Mouse (Mus musculus): ENCODE measurements around the gene Ifna15. TPM values are rescaled to one million over a fixed set of nuclear protein-coding genes. Genes with fewer than 3 reads are reported as not detected.
"Not testable (repeated sequence)": the region's sequence is repeated elsewhere in the genome, so short reads cannot be mapped to it uniquely, and the experiment has no call there.

The Ifna15 gene
- not detected in 2 replicates for total RNA-seq (2015; ENCODE audit: low replicate concordance)
- total RNA-seq (2017; ENCODE audit: low replicate concordance) = not detected in 2 replicates

GRCm38 (mm10) chr4:88558145-88558544 lies at the start of gene Ifna15:
Gene Ifna15 (minus strand): TSS chr4:88558245.
- not testable (repeated sequence) for ATAC-seq (replicated peaks; ENCODE audit: low FRiP score, poor library complexity, severe bottlenecking)

- ATAC-seq (replicated peaks; ENCODE audit: low FRiP score, poor library complexity, severe bottlenecking) = no peak
Observed at GRCm38 (mm10) chr4:88603276-88603675, 45.2 kb upstream of the Ifna15 start, which contains the start of gene Ifna12. Gene Ifna12 (minus strand): TSS chr4:88603376.

GRCm38 (mm10) chr4:88592285-88592684 lies 34.2 kb upstream of the Ifna15 start, which contains the start of gene Ifna9:
Gene Ifna9 (minus strand): TSS chr4:88592385.
- no peak for ATAC-seq (replicated peaks; ENCODE audit: low FRiP score, poor library complexity, severe bottlenecking)

- ATAC-seq (replicated peaks; ENCODE audit: low FRiP score, poor library complexity, severe bottlenecking) = no peak
Observed at GRCm38 (mm10) chr4:88571698-88572097, 13.7 kb upstream of the Ifna15 start, which contains the start of gene Ifna14. Gene Ifna14 (minus strand): TSS chr4:88571798.

GRCm38 (mm10) chr4:88561791-88562190 lies 3.7 kb upstream of the Ifna15 start:
- ATAC-seq (replicated peaks; ENCODE audit: low FRiP score, poor library complexity, severe bottlenecking) = no peak

GRCm38 (mm10) chr4:88550161-88550945 lies 7.7 kb downstream of the Ifna15 start:
- peak; percentile 97 for ATAC-seq (replicated peaks; ENCODE audit: low FRiP score, poor library complexity, severe bottlenecking)

- no peak for ATAC-seq (replicated peaks; ENCODE audit: low FRiP score, poor library complexity, severe bottlenecking)
Observed at GRCm38 (mm10) chr4:88547986-88548385, 10.1 kb downstream of the Ifna15 start.

- ATAC-seq (replicated peaks; ENCODE audit: low FRiP score, poor library complexity, severe bottlenecking) = peak; percentile 88
Observed at GRCm38 (mm10) chr4:88543649-88544234, 14.3 kb downstream of the Ifna15 start.

- no peak for ATAC-seq (replicated peaks; ENCODE audit: low FRiP score, poor library complexity, severe bottlenecking)
Observed at GRCm38 (mm10) chr4:88537328-88537727, 20.7 kb downstream of the Ifna15 start.

- no peak for ATAC-seq (replicated peaks; ENCODE audit: low FRiP score, poor library complexity, severe bottlenecking)
Observed at GRCm38 (mm10) chr4:88536640-88537039, 21.4 kb downstream of the Ifna15 start.

- peak; percentile 95 for ATAC-seq (replicated peaks; ENCODE audit: low FRiP score, poor library complexity, severe bottlenecking)
Observed at GRCm38 (mm10) chr4:88535742-88536141, 22.3 kb downstream of the Ifna15 start.

GRCm38 (mm10) chr4:88534903-88535302 lies 23.1 kb downstream of the Ifna15 start:
- no peak for ATAC-seq (replicated peaks; ENCODE audit: low FRiP score, poor library complexity, severe bottlenecking)

- no peak for ATAC-seq (replicated peaks; ENCODE audit: low FRiP score, poor library complexity, severe bottlenecking)
Observed at GRCm38 (mm10) chr4:88533499-88533898, 24.5 kb downstream of the Ifna15 start.

- no peak for ATAC-seq (replicated peaks; ENCODE audit: low FRiP score, poor library complexity, severe bottlenecking)
Observed at GRCm38 (mm10) chr4:88530892-88531291, 27.2 kb downstream of the Ifna15 start.

- ATAC-seq (replicated peaks; ENCODE audit: low FRiP score, poor library complexity, severe bottlenecking) = no peak
Observed at GRCm38 (mm10) chr4:88530271-88530670, 27.8 kb downstream of the Ifna15 start.

- peak; percentile 92 for ATAC-seq (replicated peaks; ENCODE audit: low FRiP score, poor library complexity, severe bottlenecking)
Observed at GRCm38 (mm10) chr4:88526379-88527049, 31.5 kb downstream of the Ifna15 start.

GRCm38 (mm10) chr4:88525393-88525792 lies 32.7 kb downstream of the Ifna15 start:
- no peak for ATAC-seq (replicated peaks; ENCODE audit: low FRiP score, poor library complexity, severe bottlenecking)

GRCm38 (mm10) chr4:88523241-88523640 lies 34.8 kb downstream of the Ifna15 start:
- no peak for ATAC-seq (replicated peaks; ENCODE audit: low FRiP score, poor library complexity, severe bottlenecking)

GRCm38 (mm10) chr4:88522674-88523073 lies 35.4 kb downstream of the Ifna15 start, which contains the start of gene Ifnb1:
Gene Ifnb1 (minus strand): TSS chr4:88522774.
- ATAC-seq (replicated peaks; ENCODE audit: low FRiP score, poor library complexity, severe bottlenecking) = no peak

- no peak for ATAC-seq (replicated peaks; ENCODE audit: low FRiP score, poor library complexity, severe bottlenecking)
Observed at GRCm38 (mm10) chr4:88517957-88518356, 40.1 kb downstream of the Ifna15 start.
